ENCODE assay signal across 8 mouse cellular contexts in genomic region chr5:144158604-144159003, GRCm38 (mm10). TPM values are rescaled to one million over a fixed set of nuclear protein-coding genes. Genes with fewer than 3 reads are reported as not detected.
A peak's percentile ranks its signal among the peaks of the same experiment; 100 is the strongest.
DNase-seq lines count a peak whose midpoint lies in the region; ATAC-seq lines count a peak whose summit lies in the region.

No protein-coding gene starts in this region.

- no peak overlapping the region for H3K9ac ChIP-seq in embryonic facial prominence, embryonic 11.5 days (replicated peaks; ENCODE audit: low read length)

- no peak for ATAC-seq in embryonic facial prominence, embryonic 11.5 days (replicated peaks; ENCODE audit: insufficient number of reproducible peaks, low FRiP score, low TSS enrichment, low read depth)
- no peak for ATAC-seq in erythroid progenitor cell, adult 5-6 weeks (replicated peaks; ENCODE audit: low FRiP score, poor library complexity, severe bottlenecking)

- H3K4me2 ChIP-seq in embryonic facial prominence, embryonic 11.5 days (ENCODE audit: low read depth, low read length) = no peak overlapping the region

- no peak overlapping the region for H3K27ac ChIP-seq in embryonic facial prominence, embryonic 11.5 days (replicated peaks; ENCODE audit: low read depth, low read length)
- no peak overlapping the region for H3K27ac ChIP-seq in embryonic facial prominence, embryonic 10.5 days (replicated peaks)

- DNase-seq in embryonic facial prominence, embryonic 11.5 days (ENCODE audit: low spot score) = peak; percentile 12
- DNase-seq in embryonic facial prominence, embryonic 10.5 days (ENCODE audit: low spot score) = no peak
- DNase-seq in adipocyte (ENCODE audit: low spot score) = peak; percentile 98
- peak; percentile 84 for DNase-seq in fat pad, adult 2 months (ENCODE audit: extremely low read depth, low read depth, low spot score)
- DNase-seq in heart, postnatal 14 days = peak; percentile 76
- DNase-seq in layer of hippocampus, postnatal 10 days (ENCODE audit: low spot score in 2 of 2) = peak; percentile 33 to 57
- DNase-seq in ovary, postnatal 14 days (ENCODE audit: low spot score) = peak; percentile 56

- no peaks in the 10 kb centered on the region for H3K4me1 ChIP-seq in embryonic facial prominence, embryonic 11.5 days (ENCODE audit: control insufficient read depth, insufficient read depth, low read length)
- H3K4me1 ChIP-seq in embryonic facial prominence, embryonic 10.5 days = peaks cover 6% of the 10 kb centered on the region; the same call in 1 of the 2 replicates

- H3K36me3 ChIP-seq in embryonic facial prominence, embryonic 11.5 days (replicated peaks; ENCODE audit: control insufficient read depth, insufficient read depth, low read depth, low read length) = no peaks in the 10 kb centered on the region; the same call in 1 of the 2 replicates
- H3K36me3 ChIP-seq in embryonic facial prominence, embryonic 10.5 days (replicated peaks) = peaks cover 64% of the 10 kb centered on the region

- no peaks in the 10 kb centered on the region for H3K27me3 ChIP-seq in embryonic facial prominence, embryonic 11.5 days (ENCODE audit: control insufficient read depth, insufficient read depth, low read length)
- no peaks in the 10 kb centered on the region for H3K27me3 ChIP-seq in embryonic facial prominence, embryonic 10.5 days (replicated peaks; ENCODE audit: low read depth, poor library complexity, severe bottlenecking)

- no peaks in the 10 kb centered on the region for H3K9me3 ChIP-seq in embryonic facial prominence, embryonic 11.5 days (replicated peaks; ENCODE audit: control insufficient read depth, low read length)
- no peaks in the 10 kb centered on the region for H3K9me3 ChIP-seq in embryonic facial prominence, embryonic 10.5 days

- no peak overlapping the region for H3K4me3 ChIP-seq in embryonic facial prominence, embryonic 11.5 days (ENCODE audit: low read depth, low read length)
- H3K4me3 ChIP-seq in embryonic facial prominence, embryonic 10.5 days = no peak overlapping the region

- 40% methylated on average over 4 of the region's 4 CpGs for WGBS in embryonic facial prominence, embryonic 11.5 days
- 55% methylated on average over 4 of the region's 4 CpGs for whole genome bisulfite sequencing in embryonic facial prominence, embryonic 10.5 days

- intact Hi-C loops in heart, postnatal 14 days (cut with DNase I) = no loop called here

RNA-seq across cellular contexts. Expression of gene Bhlha15, which starts 31.5 kb away (rescaled TPM):
- polyA plus RNA-seq in embryonic facial prominence, embryonic 11.5 days (2014; fragmentation: Nextera tagmentation; extraction: Ambion mirVana) = 0.07 and 0.11 TPM in 2 replicates
- 0.16 and 0.35 TPM in 2 replicates for polyA plus RNA-seq in embryonic facial prominence, embryonic 10.5 days (2016; fragmentation: Nextera tagmentation; extraction: Ambion mirVana)
- not detected for total RNA-seq in heart, postnatal 14 days (2021)
- under 1 TPM; 0.27 to 0.43 TPM for total RNA-seq in layer of hippocampus, postnatal 10 days (2021)
- total RNA-seq in erythroid progenitor cell, adult 5-6 weeks (2015; ENCODE audit: low replicate concordance) = not detected in 2 replicates
- total RNA-seq in erythroid progenitor cell, adult 5-6 weeks (2017; ENCODE audit: low replicate concordance) = not detected in 2 replicates

RNA-seq across cellular contexts. Expression of gene Lmtk2, which starts 58.4 kb away (rescaled TPM):
- 3.7 and 4.5 TPM in 2 replicates for polyA plus RNA-seq in embryonic facial prominence, embryonic 11.5 days (2014; fragmentation: Nextera tagmentation; extraction: Ambion mirVana)
- 5.0 and 5.9 TPM in 2 replicates for polyA plus RNA-seq in embryonic facial prominence, embryonic 10.5 days (2016; fragmentation: Nextera tagmentation; extraction: Ambion mirVana)
- total RNA-seq in heart, postnatal 14 days (2021) = 10 to 100 TPM; 21.9 to 22.6 TPM
- total RNA-seq in layer of hippocampus, postnatal 10 days (2021) = 10 to 100 TPM; 83.0 to 91.0 TPM
- 17.3 and 23.9 TPM in 2 replicates for total RNA-seq in erythroid progenitor cell, adult 5-6 weeks (2015; ENCODE audit: low replicate concordance)
- 23.1 and 25.4 TPM in 2 replicates for total RNA-seq in erythroid progenitor cell, adult 5-6 weeks (2017; ENCODE audit: low replicate concordance)
